Mouse (Mus musculus) macrophage (primary cell): Measurements from ENCODE around the gene Knstrn. TPM values are rescaled to one million over a fixed set of nuclear protein-coding genes. Genes with fewer than 3 reads are reported as not detected.
A peak's percentile ranks its signal among the peaks of the same experiment; 100 is the strongest.

Source experiments
- H3K27ac ChIP-seq: fragments of 350-480 bp; formaldehyde crosslinking; 2 replicates; pipeline ENCODE4 v1.9.0; 2021
- H3K36me3 ChIP-seq: fragments of 350-480 bp; formaldehyde crosslinking; 2 replicates; pipeline ENCODE4 v1.9.0; 2021; ENCODE audit errors: inconsistent target
- H3K4me3 ChIP-seq: fragments of 350-480 bp; formaldehyde crosslinking; 2 replicates; pipeline ENCODE4 v1.9.0; 2021; ENCODE audit errors: inconsistent target
- H3K79me2 ChIP-seq: fragments of 350-480 bp; formaldehyde crosslinking; 2 replicates; pipeline ENCODE4 v1.9.0; 2021; ENCODE audit errors: inconsistent target
- WGBS: methylation state at CpG from one replicate; pipeline ENCODE4 v1.1.7; 2026; ENCODE audit warnings: inconsistent platforms; ENCODE audit not compliant: missing documents; 5-methylcytosine and 5-hydroxymethylcytosine counted together
- polyA plus RNA-seq: library from polyadenylated mRNA; stranded (reverse); fragments of 250-400 nt; gene quantifications from 3 replicates; pipeline ENCODE4 v1.2.4, GENCODE M21; 2018; ENCODE audit warnings: inconsistent platforms
- total RNA-seq, 78 experiments: library from RNA; depleted of rRNA; stranded (reverse); fragments of 250-400 nt; gene quantifications; 1 replicate in 9 of 78; 2 replicates in 24 of 78; 3 replicates in 43 of 78; 4 replicates in 2 of 78; pipeline ENCODE4 v1.2.4; 2018; ENCODE audit warnings: inconsistent platforms in 56 of 78

The Knstrn gene
- 10 to 100 TPM in 4 of 26 experiments, 1 to 10 TPM in 21, under 1 TPM in 1; 0.37 to 21.3 (median 3.8) TPM for total RNA-seq (2018; cell fraction: chromatin; rRNA removed)
- 1 to 10 TPM in 25 of 26 experiments, under 1 TPM in 1; 0.91 to 7.9 (median 2.0) TPM for total RNA-seq (2018; cell fraction: cytosol; rRNA removed)
- total RNA-seq (2018; cell fraction: nucleus; rRNA removed): 10 to 100 TPM in 1 of 26 experiments, 1 to 10 TPM in 22, under 1 TPM in 3; 0.17 to 15.8 (median 2.6) TPM
- 1.0 to 14.5 TPM (median 7.1 TPM) in 3 replicates for polyA plus RNA-seq

- H3K27ac ChIP-seq: peak within 1 kb of the TSS; percentile 46
- under 1% methylated on average over 48 of the region's 49 CpGs for WGBS
- peak within 1 kb of the TSS; percentile 59 for H3K4me3 ChIP-seq
- no peaks in the 10 kb centered on the region for H3K79me2 ChIP-seq
- H3K36me3 ChIP-seq: no peaks in the 10 kb centered on the region
These were observed at the start of gene Knstrn for GRCm38 (mm10) chr2:118813981-118814836. Gene Knstrn (plus strand): TSS chr2:118814003.

- WGBS: 42% methylated on average over 11 of the region's 11 CpGs
- Histone ChIP-seq H3K27ac (no peak overlapping the region), H3K4me3 (no peak overlapping the region)
These were observed 49.5 kb upstream of the Knstrn start for GRCm38 (mm10) chr2:118764094-118764831.

GRCm38 (mm10) chr2:118764875-118765274, 48.9 kb upstream of the Knstrn start:
- 92% methylated on average over 5 of the region's 5 CpGs for WGBS
- no peak overlapping the region for H3K4me3 ChIP-seq
- H3K36me3 ChIP-seq: no peaks in the 10 kb centered on the region
- no peaks in the 10 kb centered on the region for H3K79me2 ChIP-seq
- H3K27ac ChIP-seq: no peak overlapping the region

More at GRCm38 (mm10) chr2:118764094-118764831, 49.5 kb upstream of the Knstrn start:
- Histone ChIP-seq H3K79me2 (no peaks in the 10 kb centered on the region), H3K36me3 (no peaks in the 10 kb centered on the region)

- WGBS: 61% methylated on average over 10 of the region's 10 CpGs
- no peaks in the 10 kb centered on the region for H3K79me2 ChIP-seq
These were observed 47.5 kb upstream of the Knstrn start for GRCm38 (mm10) chr2:118766041-118767033.

GRCm38 (mm10) chr2:118772158-118772874, 41.5 kb upstream of the Knstrn start, which contains the start of gene Phgr1:
Gene Phgr1 (plus strand): TSS chr2:118772769.
- no peaks in the 10 kb centered on the region for H3K36me3 ChIP-seq
- no peaks in the 10 kb centered on the region for H3K79me2 ChIP-seq
- 67% methylated on average over 6 of the region's 6 CpGs for WGBS
- H3K27ac ChIP-seq: no peak within 1 kb of the TSS
- H3K4me3 ChIP-seq: no peak within 1 kb of the TSS

More at GRCm38 (mm10) chr2:118766041-118767033, 47.5 kb upstream of the Knstrn start:
- no peak overlapping the region for H3K27ac ChIP-seq
- H3K4me3 ChIP-seq: no peak overlapping the region
- H3K36me3 ChIP-seq: no peaks in the 10 kb centered on the region

- no peaks in the 10 kb centered on the region for H3K79me2 ChIP-seq
- no peak overlapping the region for H3K27ac ChIP-seq
- no peaks in the 10 kb centered on the region for H3K36me3 ChIP-seq
- H3K4me3 ChIP-seq: no peak overlapping the region
- 67% methylated on average over 1 of the region's 2 CpGs for WGBS
These were observed 39.3 kb upstream of the Knstrn start for GRCm38 (mm10) chr2:118774536-118774935.

GRCm38 (mm10) chr2:118775396-118775795, 38.4 kb upstream of the Knstrn start:
- WGBS: 17% methylated on average over 1 of the region's 1 CpGs
- H3K4me3 ChIP-seq: no peak overlapping the region
- H3K27ac ChIP-seq: no peak overlapping the region
- H3K36me3 ChIP-seq: no peaks in the 10 kb centered on the region
- H3K79me2 ChIP-seq: no peaks in the 10 kb centered on the region

- WGBS: 91% methylated on average over 3 of the region's 4 CpGs
- Histone ChIP-seq H3K27ac (no peak overlapping the region), H3K4me3 (no peak overlapping the region), H3K79me2 (no peaks in the 10 kb centered on the region), H3K36me3 (no peaks in the 10 kb centered on the region)
These were observed 38.0 kb upstream of the Knstrn start for GRCm38 (mm10) chr2:118775846-118776245.

GRCm38 (mm10) chr2:118776295-118776694, 37.5 kb upstream of the Knstrn start:
- Histone ChIP-seq H3K27ac (no peak overlapping the region), H3K36me3 (no peaks in the 10 kb centered on the region), H3K4me3 (no peak overlapping the region), H3K79me2 (no peaks in the 10 kb centered on the region)
- 63% methylated on average over 2 of the region's 2 CpGs for WGBS

GRCm38 (mm10) chr2:118778418-118778817, 35.4 kb upstream of the Knstrn start:
- Histone ChIP-seq H3K27ac (no peak overlapping the region), H3K36me3 (no peaks in the 10 kb centered on the region), H3K79me2 (no peaks in the 10 kb centered on the region), H3K4me3 (no peak overlapping the region)
- WGBS: 94% methylated on average over 4 of the region's 4 CpGs

- WGBS: 39% methylated on average over 10 of the region's 10 CpGs
- Histone ChIP-seq H3K36me3 (no peaks in the 10 kb centered on the region), H3K79me2 (no peaks in the 10 kb centered on the region), H3K4me3 (peak overlapping the region; percentile 7; the same call in 1 of the 2 replicates), H3K27ac (no peak overlapping the region)
These were observed 34.7 kb upstream of the Knstrn start for GRCm38 (mm10) chr2:118779065-118779464.

GRCm38 (mm10) chr2:118779504-118780480, 34.0 kb upstream of the Knstrn start, which contains the start of gene Disp2:
Gene Disp2 (plus strand): TSS chr2:118779719.
- Histone ChIP-seq H3K79me2 (no peaks in the 10 kb centered on the region), H3K4me3 (peak within 1 kb of the TSS; percentile 7; the same call in 1 of the 2 replicates), H3K36me3 (no peaks in the 10 kb centered on the region), H3K27ac (no peak within 1 kb of the TSS)
- WGBS: 16% methylated on average over 39 of the region's 39 CpGs
